Mouse (Mus musculus): ENCODE measurements around the gene Tmub2.
"Not testable (repeated sequence)": the region's sequence is repeated elsewhere in the genome, so short reads cannot be mapped to it uniquely, and the experiment has no call there.

The Tmub2 gene

DNA sequence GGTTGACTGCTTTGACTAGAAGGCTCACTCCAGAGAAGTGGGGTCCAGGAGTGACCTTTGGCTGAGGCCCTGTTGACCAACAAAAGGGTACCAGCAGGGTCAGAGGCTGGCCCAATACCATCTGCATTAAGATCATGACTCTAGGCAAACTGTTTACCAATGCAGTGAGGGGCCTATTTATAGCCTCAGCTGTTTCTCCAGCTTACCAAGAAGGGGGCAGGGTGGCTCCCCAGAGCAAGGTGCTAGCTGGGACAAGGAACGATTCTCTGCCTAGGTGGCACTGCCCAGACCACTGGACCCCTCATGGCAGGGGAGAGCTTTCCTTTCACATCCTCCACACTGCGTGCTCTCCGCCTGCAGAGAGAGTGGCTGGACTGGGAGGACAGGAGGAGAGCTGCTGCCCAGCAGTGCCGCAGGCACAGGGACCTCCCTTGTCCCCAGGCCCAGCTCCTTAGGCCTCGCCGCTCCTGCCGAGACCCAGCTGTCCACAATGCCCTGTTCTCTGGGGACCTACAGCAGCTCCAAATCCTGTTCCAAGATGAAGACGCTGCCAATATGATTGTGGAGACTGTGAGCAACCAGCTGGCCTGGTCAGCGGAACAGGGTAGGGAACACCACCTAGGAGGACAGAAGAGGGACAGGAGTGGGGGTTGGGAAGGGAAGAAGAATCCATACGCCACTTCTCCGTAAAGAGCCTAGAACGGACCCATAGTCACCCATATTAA is 16.0 kb upstream of the Tmub2 start, which contains the start of gene Asb16:
Gene Asb16, plus strand, starts transcription at position 224 of the 725 bp plus-strand sequence.
- in situ Hi-C loops (cut with MboI; ENCODE audit: unreplicated experiment in 2 of 2): loop anchor here in 1 of 2 experiments (5.0 kb wide), 1 partner anchor 201 kb away; no protein-coding TSS in a partner anchor

DNA sequence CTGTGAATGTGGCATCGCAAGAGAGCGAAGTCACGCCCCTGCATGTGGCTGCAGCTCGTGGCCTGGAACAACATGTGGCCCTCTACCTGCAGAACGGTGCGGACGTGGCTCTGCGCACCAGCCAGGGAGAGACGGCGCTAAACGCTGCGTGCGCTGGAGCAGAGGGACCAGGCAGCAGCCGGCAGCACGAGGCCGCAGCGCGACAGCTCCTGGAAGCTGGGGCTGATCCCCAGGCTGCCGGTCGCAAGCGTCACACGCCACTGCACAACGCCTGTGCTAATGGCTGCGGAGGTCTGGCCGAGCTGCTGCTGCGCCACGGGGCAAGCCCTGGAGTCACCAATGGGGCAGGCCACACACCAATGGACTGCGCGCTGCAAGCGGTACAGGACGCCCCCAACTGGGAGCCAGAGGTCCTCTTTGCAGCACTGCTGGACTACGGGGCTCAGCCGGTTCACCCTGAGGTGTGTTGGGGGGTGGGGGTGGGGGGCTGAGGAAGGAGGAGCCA is 8.3 kb upstream of the Tmub2 start:
- in situ Hi-C loops (cut with MboI; ENCODE audit: unreplicated experiment in 2 of 2): loop anchor here in 1 of 2 experiments (5.0 kb wide), 1 partner anchor 39 kb away; no protein-coding TSS in a partner anchor

DNA sequence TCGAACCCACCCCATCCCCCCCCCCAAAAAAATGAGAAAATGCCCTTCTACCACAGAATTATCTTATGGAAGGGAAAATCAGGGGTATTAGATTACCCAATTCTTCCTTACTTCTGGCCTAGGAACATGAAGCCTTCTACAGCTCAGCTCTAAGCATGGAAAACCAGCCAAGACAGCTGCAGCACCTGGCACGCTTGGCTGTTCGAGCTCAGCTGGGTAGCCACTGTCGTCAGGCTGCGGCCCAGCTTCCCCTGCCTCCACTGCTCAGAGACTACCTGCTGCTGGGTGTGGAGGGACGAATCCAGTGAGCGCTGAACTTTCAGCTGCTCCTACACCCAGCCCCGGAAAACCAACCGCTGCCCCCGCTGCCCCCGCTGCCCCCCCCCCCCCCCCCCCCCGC is 7.0 kb upstream of the Tmub2 start:
- in situ Hi-C loops (cut with MboI; ENCODE audit: unreplicated experiment in 2 of 2): loop anchor here in 1 of 2 experiments (5.0 kb wide), 1 partner anchor 40 kb away; no protein-coding TSS in a partner anchor

DNA sequence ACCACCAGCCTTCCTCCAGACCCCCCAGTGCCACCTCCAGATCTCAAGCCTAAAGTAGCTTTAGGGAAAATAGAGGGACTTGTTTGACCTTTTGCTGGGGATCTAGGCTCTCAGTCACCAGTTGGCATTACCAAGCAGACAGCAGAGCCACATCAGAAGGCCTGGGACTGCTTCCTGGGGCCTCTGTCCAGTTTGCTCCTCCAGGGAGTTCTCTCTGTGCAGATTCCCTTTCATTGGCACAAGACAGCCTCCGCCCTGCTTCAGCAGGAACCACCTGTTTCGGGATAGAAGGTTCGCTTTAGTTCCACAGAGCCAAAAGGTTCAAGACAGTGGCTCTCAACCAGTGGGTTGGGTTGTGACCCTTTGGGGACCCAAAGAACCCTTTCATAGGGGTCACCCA is 5.1 kb upstream of the Tmub2 start:
- in situ Hi-C loops (cut with MboI; ENCODE audit: unreplicated experiment in 2 of 2): loop anchor here in 1 of 2 experiments (5.0 kb wide), 1 partner anchor 42 kb away; no protein-coding TSS in a partner anchor

DNA sequence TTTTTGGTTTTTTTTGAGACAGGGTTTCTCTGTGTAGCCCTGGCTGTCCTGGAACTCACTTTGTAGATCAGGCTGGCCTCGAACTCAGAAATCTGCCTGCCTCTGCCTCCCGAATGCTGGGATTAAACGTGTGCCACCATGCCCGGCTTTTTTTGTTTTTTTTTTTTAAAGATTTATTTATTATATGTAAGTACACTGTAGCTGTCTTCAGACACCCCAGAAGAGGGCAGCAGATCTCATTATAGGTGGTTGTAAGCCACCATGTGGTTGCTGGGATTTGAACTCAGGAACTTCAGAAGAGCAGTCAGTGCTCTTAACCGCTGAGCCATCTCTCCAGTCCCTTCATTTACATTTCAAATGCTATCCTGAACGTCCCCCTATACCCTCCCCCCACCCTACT is 4.5 kb upstream of the Tmub2 start:
- in situ Hi-C loops (cut with MboI; ENCODE audit: unreplicated experiment in 2 of 2): not testable (repeated sequence)

DNA sequence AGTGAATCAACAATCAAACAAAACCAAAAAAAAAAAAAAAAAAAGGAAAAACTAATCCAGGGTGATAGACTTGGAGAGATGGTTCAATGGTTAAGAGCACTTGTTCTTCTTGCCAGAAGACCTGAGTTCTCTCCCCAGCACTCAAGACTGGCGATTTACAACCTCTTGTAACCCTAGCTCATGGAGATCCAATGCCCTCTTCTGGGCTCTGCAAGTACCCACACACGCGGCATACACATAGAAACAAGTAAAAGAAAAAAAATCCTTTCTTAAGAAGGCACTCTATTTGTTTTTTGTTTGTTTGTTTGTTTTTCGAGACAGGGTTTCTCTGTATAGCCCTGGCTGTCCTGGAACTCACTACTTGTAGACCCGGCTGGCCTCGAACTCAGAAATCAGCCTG is 809 bp upstream of the Tmub2 start:
- in situ Hi-C loops (cut with MboI; ENCODE audit: unreplicated experiment in 2 of 2): no loop called here

DNA sequence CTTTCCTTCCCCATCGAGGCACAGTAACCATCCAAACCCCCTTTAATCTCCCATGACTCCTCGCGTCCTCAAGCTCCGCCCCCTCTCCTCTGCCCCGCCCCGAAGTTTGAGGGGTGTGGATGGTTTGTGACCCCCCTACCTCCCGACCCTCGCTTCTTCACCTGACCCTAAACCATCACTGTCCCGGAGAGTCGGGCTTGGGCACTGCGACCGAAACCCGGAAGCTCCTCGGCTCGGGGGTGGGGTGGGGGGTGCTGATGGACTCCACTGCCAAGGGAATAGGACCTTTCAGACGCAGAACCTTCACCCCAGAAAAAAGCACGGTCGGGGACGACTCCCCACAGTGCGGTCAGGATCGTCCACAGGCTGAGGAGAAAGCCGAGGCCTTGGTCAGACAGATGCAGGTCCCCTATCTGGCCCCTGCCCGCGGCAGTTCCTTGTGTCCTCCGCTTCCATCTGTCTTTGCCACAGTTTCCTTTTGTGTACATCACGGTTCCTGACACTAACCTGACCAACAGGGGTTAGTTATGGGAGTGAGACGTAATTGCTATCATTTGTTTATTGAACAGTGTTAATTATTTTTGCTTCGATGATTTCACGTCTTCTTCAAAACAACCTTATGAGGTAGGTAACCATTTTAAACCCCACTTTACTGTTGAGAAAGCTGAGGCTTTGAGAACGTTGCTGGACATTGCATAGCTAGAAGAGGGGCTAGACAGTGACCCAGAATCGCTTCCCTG is 534 bp downstream of the Tmub2 start:
- in situ Hi-C loops (cut with MboI; ENCODE audit: unreplicated experiment in 2 of 2): no loop called here

DNA sequence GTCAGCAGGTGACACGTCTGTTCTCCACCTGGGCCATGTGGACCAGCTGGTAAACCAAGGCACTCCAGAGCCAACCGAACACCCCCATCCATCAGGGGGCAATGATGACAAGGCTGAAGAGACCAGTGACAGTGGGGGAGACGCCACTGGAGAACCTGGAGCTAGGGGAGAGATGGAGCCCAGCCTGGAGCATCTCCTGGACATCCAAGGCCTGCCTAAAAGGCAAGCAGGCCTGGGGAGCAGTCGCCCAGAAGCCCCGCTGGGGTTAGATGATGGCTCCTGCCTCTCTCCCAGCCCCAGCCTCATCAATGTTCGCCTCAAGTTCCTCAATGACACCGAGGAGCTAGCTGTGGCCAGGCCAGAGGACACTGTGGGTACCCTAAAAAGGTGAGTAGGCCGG is 2.8 kb downstream of the Tmub2 start:
- in situ Hi-C loops (cut with MboI; ENCODE audit: unreplicated experiment in 2 of 2): no loop called here

DNA sequence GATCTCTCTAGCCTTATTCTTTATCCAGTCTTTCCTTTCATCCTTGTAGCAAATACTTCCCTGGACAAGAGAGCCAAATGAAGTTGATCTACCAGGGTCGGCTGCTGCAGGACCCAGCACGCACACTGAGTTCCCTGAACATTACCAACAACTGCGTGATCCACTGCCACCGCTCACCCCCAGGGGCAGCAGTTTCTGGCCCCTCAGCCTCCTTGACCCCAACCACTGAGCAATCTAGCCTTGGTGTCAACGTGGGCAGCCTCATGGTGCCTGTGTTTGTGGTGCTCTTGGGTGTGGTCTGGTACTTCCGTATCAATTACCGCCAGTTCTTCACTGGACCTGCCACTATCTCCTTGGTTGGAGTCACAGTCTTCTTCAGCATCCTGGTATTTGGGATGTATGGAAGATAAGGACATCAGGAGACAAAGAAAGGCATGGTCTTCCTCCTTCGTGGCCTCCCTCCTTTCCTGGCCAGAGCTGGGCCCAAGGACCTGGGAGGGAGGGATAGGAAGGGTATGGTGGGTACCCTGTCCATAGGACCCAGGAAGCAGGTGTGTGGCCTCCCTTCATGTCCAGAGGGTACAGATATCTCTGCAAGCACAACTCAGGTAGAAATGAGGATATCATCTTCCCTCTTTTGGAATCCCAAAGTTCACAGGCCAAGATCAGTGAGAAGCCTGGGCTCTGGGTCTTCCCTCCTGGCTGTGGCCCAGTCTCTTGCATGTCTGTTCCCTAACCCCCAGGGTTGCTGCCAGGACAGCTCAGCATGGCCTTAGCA is 3.5 kb downstream of the Tmub2 start:
- in situ Hi-C loops (cut with MboI; ENCODE audit: unreplicated experiment in 2 of 2): no loop called here

DNA sequence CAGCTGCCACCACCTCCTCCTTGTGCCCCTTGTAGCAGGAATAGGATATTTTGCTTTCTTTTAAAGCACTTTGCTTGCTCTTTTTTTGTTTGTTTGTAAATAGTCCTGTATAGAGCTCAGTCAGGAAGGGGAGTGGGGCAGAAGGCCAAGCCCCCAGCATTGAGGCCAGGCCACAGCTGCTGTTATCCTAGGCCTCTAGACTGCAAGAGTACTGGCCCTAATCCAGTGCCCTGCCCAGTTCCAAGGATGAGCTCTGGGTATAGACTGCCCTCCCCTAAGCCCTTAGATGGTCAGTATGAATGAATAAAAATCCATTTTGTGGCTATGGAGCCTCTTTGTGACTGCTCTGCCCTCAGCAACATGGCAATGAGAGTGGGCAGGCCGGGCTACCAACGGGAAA is 4.2 kb downstream of the Tmub2 start:
- in situ Hi-C loops (cut with MboI; ENCODE audit: unreplicated experiment in 2 of 2): no loop called here

DNA sequence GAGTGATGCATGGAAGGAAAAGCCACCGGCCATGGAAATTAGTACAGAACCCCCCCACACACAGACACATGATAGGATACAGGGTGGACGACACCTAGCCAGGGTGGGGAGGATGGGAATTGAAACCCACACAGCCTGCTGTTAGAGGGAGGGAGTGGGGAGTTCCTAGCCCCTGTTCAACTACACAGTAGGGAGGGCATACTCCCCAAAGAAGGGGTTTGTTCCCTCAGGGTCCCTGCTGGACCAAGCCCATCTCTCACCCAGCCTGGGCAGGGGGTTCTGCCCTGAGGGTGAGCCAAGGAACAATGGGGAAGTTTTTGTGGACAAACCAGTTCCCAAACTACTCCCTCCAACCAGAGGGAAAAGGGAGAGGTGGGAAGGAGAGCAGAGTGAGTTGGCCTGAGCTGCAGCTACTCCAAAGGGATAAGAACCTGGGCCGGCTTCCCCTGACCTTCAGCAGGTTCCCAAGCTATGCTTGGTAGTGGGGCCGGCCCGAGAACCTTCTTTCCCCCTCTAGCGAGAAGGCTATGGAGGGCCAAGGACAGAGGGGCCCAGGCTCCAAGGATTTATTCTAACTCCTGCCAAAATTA is 4.9 kb downstream of the Tmub2 start:
- in situ Hi-C loops (cut with MboI; ENCODE audit: unreplicated experiment in 2 of 2): loop anchor here in 1 of 2 experiments (10.0 kb wide), 1 partner anchor 265 kb away; the partner anchor contains the start of gene Gpatch8

DNA sequence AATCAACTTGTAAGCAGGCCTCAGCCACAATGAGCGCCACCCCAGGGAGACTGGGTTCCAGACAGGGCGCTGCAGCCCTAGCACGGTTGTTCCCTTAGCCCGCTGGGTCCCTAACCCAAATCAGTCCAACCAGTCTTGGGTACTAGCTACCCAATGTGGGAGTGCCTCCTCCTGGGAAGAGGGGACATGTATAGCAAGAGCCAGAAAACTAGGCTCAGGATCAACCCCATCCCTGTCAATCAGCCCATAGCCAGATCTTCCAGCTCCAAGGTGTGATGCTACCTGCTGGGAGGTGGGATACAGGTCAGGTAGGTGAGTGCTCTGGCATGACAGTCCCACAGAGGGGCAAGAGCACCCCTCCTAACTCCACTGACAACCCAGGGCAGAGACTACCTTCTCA is 5.4 kb downstream of the Tmub2 start:
- in situ Hi-C loops (cut with MboI; ENCODE audit: unreplicated experiment in 2 of 2): loop anchor here in 1 of 2 experiments (10.0 kb wide), 1 partner anchor 265 kb away; the partner anchor contains the start of gene Gpatch8

DNA sequence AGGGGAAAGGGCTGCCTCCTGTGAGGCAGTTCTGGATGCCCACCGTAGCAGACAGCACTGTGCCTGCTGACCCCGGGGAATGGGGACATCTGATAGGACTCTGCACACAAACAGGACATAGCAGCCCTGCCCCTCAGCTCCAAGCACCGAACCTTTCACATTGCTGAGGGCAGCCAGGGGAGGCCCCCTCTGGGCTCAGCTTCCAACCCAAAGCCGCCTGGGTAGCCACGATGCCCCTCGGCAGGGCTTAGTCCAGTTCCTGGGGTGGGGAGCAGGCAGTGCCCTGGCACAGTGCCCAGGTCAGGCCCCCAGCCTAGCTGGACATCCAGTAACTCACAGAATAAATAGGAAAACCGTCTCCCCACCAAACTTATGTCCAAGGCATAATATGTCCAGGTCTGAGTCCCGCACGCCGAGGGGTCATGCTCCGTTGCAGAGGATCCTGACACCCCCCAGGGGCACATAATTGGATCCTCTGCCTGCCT is 6.4 kb downstream of the Tmub2 start:
- in situ Hi-C loops (cut with MboI; ENCODE audit: unreplicated experiment in 2 of 2): loop anchor here in 1 of 2 experiments (10.0 kb wide), 1 partner anchor 264 kb away; the partner anchor contains the start of gene Gpatch8

DNA sequence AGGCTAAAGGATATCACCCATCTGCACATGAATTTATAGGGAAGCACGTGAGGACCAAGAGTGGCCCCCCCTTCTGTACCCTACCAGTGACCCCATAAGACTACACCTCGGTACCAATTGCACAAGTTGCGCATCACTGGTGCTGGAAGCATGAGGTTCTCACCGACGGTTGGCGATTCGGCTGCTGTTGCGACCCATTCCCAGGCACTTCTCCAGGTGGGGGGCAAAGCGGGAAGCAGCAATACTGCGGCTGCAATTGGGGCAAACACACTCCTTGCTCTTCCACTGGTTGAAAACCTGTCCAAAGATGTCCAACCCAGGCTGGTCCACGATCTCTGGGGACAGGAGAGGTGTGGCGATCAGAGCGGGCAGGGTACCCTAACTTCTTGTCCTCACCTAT is 9.2 kb downstream of the Tmub2 start:
- in situ Hi-C loops (cut with MboI; ENCODE audit: unreplicated experiment in 2 of 2): loop anchor here in 1 of 2 experiments (10.0 kb wide), 1 partner anchor 261 kb away; the partner anchor contains the start of gene Gpatch8

DNA sequence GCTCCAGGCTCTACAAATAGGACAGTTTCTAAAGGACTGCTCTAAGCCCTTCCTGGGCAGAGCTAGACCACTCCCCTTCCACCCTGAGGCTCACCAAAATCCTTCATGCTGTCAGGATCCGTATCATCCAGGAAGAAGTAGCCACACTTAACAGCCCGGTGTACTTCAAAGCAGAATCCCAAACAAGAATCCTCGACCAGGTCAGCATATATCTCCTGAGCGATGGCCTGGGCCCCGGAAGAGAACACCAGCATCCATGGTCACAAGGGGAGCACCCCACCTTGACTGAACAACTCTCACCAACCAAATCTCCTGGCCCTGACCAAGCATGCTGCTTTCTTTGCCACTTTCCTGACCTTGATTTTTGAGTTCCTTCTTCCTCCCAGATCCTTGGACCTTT is 9.7 kb downstream of the Tmub2 start:
- in situ Hi-C loops (cut with MboI; ENCODE audit: unreplicated experiment in 2 of 2): loop anchor here in 1 of 2 experiments (10.0 kb wide), 1 partner anchor 260 kb away; the partner anchor contains the start of gene Gpatch8

DNA sequence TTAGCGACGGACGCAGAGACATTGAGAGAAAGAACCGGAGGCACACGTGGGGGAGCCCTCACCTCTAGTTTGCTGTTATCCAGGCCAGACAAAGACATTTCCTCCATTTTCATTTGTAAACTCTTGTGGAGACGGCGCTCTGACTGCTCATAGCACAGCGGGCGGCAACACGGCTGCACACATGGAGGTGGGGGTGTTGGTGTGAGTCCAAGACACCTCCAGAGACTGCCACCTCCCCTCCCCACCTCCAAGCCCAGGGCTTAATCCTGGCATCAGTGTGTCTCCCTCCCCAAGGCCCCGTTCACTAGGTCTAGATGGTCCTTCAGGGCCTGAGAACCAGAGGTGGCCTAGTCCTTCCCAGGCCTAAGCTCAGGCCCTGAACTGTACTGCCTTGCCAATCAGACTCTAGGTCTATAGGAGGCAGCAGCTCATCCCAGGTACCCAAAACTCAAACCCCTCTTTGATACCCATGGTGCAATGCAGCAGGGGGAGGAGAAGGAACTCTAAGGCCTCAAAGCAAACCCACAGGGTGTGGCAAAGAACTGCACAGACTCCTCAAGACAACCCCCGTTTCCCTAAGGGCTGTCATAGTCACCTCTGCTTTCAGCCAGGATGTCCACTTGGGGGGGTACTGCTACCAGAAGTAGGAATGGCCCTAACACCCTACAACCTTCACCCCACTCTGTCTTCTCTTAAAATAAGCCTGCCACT is 10.3 kb downstream of the Tmub2 start:
- in situ Hi-C loops (cut with MboI; ENCODE audit: unreplicated experiment in 2 of 2): loop anchor here in 1 of 2 experiments (10.0 kb wide), 1 partner anchor 260 kb away; the partner anchor contains the start of gene Gpatch8

DNA sequence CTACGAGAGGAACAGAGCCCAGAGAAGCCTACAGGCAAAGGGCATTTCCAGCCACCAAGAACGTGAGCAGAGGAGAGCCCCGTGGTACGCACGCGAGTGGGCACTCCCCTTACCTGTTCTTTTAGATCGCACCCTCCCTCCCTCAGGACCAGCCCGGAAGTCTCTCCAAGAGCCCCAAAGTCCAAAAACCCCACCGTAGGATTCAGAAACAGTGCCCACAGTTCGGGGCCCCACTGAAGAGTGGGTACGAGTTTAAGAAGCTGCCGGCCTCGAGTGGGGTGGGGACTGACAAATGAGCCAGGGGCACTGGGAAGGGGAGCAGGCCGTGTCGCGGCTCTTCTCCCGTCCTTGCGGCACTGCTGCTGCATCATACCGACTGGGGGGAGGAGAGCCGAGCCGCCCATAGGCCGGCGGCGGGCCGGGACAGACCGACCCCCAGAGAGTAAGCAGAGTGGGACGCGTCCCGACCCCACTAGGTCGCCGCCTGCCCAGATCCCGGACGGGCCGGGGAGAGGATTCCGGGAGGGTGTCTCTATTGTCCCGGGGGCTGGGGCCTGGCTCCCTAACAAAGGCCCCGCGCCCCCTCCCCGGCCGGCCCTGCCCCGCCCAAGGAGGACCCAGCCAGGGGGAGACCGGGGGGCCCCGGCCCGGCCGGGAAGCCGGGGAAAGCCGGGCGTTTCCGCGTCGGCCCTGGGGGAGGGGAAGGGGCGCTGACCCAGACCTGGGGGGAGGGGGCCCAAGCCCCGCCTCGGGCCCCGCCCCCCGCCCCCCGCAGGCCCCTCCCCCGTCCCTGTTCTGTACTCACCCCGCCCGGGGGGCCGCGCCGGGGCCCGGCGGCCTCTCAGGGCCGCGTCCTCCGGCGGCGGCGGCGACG is 11.1 kb downstream of the Tmub2 start:
- in situ Hi-C loops (cut with MboI; ENCODE audit: unreplicated experiment in 2 of 2): loop anchor here in 1 of 2 experiments (10.0 kb wide), 1 partner anchor 259 kb away; the partner anchor contains the start of gene Gpatch8
